In genomic region chr10:18471648-18472047, GRCm38 (mm10) we compare ENCODE assay signal across 15 mouse cellular contexts.
DNase-seq lines count a peak whose midpoint lies in the region; ATAC-seq and TF ChIP-seq lines count a peak whose summit lies in the region.
"Had no signal": no experiment of that assay in that cellular context is flagged by ENCODE, and none has a peak within 500 bp of the region (broad histone marks: within the 10 kb centered on the region; RNA-seq: fewer than 3 reads in every experiment).

No protein-coding gene starts in this region.

- no peak for TF ChIP-seq POLR2A in myocyte (IDR thresholded peaks at IDR 0.05; ENCODE audit: insufficient read length, low read depth)

- WGBS in kidney, postnatal 0 days, result 64% methylated on average over 5 of the region's 5 CpGs
- 48% methylated on average over 5 of the region's 5 CpGs for WGBS in hindbrain, postnatal 0 days

- H3K4me3 ChIP-seq in kidney, postnatal 0 days (replicated peaks; ENCODE audit: low read depth, low read length), result no peak overlapping the region
- no peak overlapping the region; the same call in 1 of the 2 replicates for H3K4me3 ChIP-seq in hindbrain, postnatal 0 days (ENCODE audit: low read length)
- no peak overlapping the region for H3K4me3 ChIP-seq in myocyte
- H3K4me3 ChIP-seq in left cerebral cortex, adult 2 months, result no peak overlapping the region
- H3K4me3 ChIP-seq: embryonic facial prominence, embryonic 13.5 days; heart, adult 2 months; megakaryocyte, embryonic 14.5 days had no signal

- H3K9ac ChIP-seq in kidney, postnatal 0 days (ENCODE audit: low read depth, low read length), result no peak overlapping the region
- 0 out of 2 replicates have a peak overlapping the region, but pooled peaks have one; percentile 50 for H3K9ac ChIP-seq in hindbrain, postnatal 0 days (replicated peaks; ENCODE audit: low read length)
- H3K9ac ChIP-seq: embryonic facial prominence, embryonic 13.5 days; liver, postnatal 0 days had no signal

- H3K9me3 ChIP-seq in kidney, postnatal 0 days (replicated peaks; ENCODE audit: low read length), result no peaks in the 10 kb centered on the region
- no peaks in the 10 kb centered on the region for H3K9me3 ChIP-seq in hindbrain, postnatal 0 days (ENCODE audit: low read length)
- H3K9me3 ChIP-seq: embryonic facial prominence, embryonic 13.5 days; megakaryocyte, embryonic 14.5 days had no signal

- 0 out of 2 replicates have a peak overlapping the region, but pooled peaks have one; percentile 47 for H3K4me2 ChIP-seq in kidney, postnatal 0 days (ENCODE audit: low read length)
- H3K4me2 ChIP-seq in hindbrain, postnatal 0 days (ENCODE audit: low read depth, low read length), result peak overlapping the region; percentile 59
- peak overlapping the region; percentile 15 for H3K4me2 ChIP-seq in myocyte (ENCODE audit: low read depth)

- peaks cover 11% of the 10 kb centered on the region; the same call in 1 of the 2 replicates for H3K4me1 ChIP-seq in kidney, postnatal 0 days (replicated peaks; ENCODE audit: insufficient read depth, low read length)
- H3K4me1 ChIP-seq in hindbrain, postnatal 0 days (ENCODE audit: insufficient read depth, low read length), result peaks cover 24% of the 10 kb centered on the region
- H3K4me1 ChIP-seq: megakaryocyte, embryonic 14.5 days had no signal

- no peak overlapping the region for H3K27ac ChIP-seq in kidney, postnatal 0 days
- H3K27ac ChIP-seq in hindbrain, postnatal 0 days, result peak overlapping the region; percentile 59; the same call in 1 of the 2 replicates
- no peak overlapping the region for H3K27ac ChIP-seq in left cerebral cortex, adult 2 months
- H3K27ac ChIP-seq: embryonic facial prominence, embryonic 13.5 days; heart, adult 2 months had no signal

- ATAC-seq in kidney, postnatal 0 days (replicated peaks; ENCODE audit: low FRiP score, low read depth), result no peak
- no peak for ATAC-seq in hindbrain, postnatal 0 days
- ATAC-seq: liver, postnatal 0 days had no signal

- H3K36me3 ChIP-seq in kidney, postnatal 0 days (ENCODE audit: insufficient read depth, low read length), result no peaks in the 10 kb centered on the region
- no peaks in the 10 kb centered on the region for H3K36me3 ChIP-seq in hindbrain, postnatal 0 days (ENCODE audit: insufficient read depth, low read length)
- H3K36me3 ChIP-seq in myocyte (ENCODE audit: control insufficient read depth, insufficient read depth), result no peaks in the 10 kb centered on the region

- intact Hi-C loops in left cerebral cortex, adult 2 months (cut with DNase I), result no loop called here

- no peak for DNase-seq in kidney, postnatal 0 days (ENCODE audit: low spot score)
- DNase-seq in kidney, postnatal 36 days, result no peak
- peak; percentile 78 for DNase-seq in fibroblast of lung, adult 2 months (ENCODE audit: low read depth)
- no peak for DNase-seq in hindbrain, postnatal 0 days (ENCODE audit: low spot score)
- DNase-seq in cerebellum, adult 8-10 months, result no peak
- no peak for DNase-seq in left cerebral cortex, adult 2 months (ENCODE audit: extremely low spot score in 1 of 2, low spot score in 2 of 2)
- no peak for DNase-seq in MN1 (ENCODE audit: low spot score)
- DNase-seq: cerebellum, postnatal 14 days; heart, adult 2 months; heart, postnatal 14 days; kidney, adult 9 months; liver, postnatal 0 days had no signal

- H3ac ChIP-seq in myocyte (ENCODE audit: control insufficient read depth, insufficient read length), result no peak overlapping the region

- peaks cover 18% of the 10 kb centered on the region for H3K79me2 ChIP-seq in myocyte (ENCODE audit: control insufficient read depth, insufficient read depth)

- H3K27me3 ChIP-seq in kidney, postnatal 0 days (ENCODE audit: insufficient read depth, low read length), result no peaks in the 10 kb centered on the region
- H3K27me3 ChIP-seq in hindbrain, postnatal 0 days (ENCODE audit: insufficient read depth, low read length), result no peaks in the 10 kb centered on the region
- H3K27me3 ChIP-seq in myocyte (ENCODE audit: control insufficient read depth, insufficient read depth, insufficient read length), result no peaks in the 10 kb centered on the region
- H3K27me3 ChIP-seq: embryonic facial prominence, embryonic 13.5 days; megakaryocyte, embryonic 14.5 days had no signal

- TF ChIP-seq CTCF in kidney, postnatal 0 days (IDR thresholded peaks at IDR 0.05; ENCODE audit: low read depth), result no peak
- no peak for TF ChIP-seq CTCF in hindbrain, postnatal 0 days (IDR thresholded peaks at IDR 0.05; ENCODE audit: low read depth)
- no peak for TF ChIP-seq CTCF in left cerebral cortex, adult 2 months (IDR thresholded peaks at IDR 0.05)

TF ChIP-seq in myocyte, 11 proteins besides CTCF, POLR2A, EP300 and RAD21:
- TF ChIP-seq REST (IDR thresholded peaks at IDR 0.05; ENCODE audit: insufficient read depth, insufficient read length) (no peak), CEBPB (IDR thresholded peaks at IDR 0.05; ENCODE audit: insufficient read depth, poor library complexity, severe bottlenecking) (peak; percentile 42; the same call in 1 of the 2 replicates)
